Mouse (Mus musculus): Measurements from ENCODE around the gene Vps50.

DNA sequence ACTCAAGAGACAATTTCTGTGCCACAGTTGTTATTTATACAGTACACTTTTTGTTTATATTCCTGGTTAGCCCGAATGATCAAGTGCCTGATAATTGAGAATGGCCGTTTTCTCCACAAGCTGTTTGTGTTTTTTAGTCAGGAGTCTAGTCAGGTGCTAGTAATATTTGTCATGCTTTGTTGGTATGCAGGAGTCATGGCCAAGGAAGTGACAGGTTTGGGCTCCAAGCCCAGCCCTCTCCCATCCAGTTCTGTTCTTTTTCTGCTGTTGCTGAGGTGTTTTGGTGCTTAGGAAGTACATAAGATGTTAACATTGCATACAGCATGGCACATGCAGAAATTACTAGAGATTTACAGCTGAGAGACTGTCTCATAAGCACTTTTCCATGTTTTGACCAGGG is 41.3 kb downstream of the Vps50 start:
- TF ChIP-seq POLR2A (IDR thresholded peaks at IDR 0.05; ENCODE audit: low read depth, low read length) (no peak), CTCF (IDR thresholded peaks at IDR 0.05; ENCODE audit: extremely low read depth, insufficient read length, insufficient replicate concordance, low read depth, low read length) (no peak)

Measured in small intestine, adult 2 months (tissue).